Mouse (Mus musculus) ES-E14 (cell line): ENCODE measurements at regions not wholly inside any gene's neighbourhood (a gene's known extent, or its start where the extent isn't known, plus 50 kb on each side); places are given as distances from the start of the nearest gene placed in this dataset.

Source experiments
- DNase-seq: peaks from one replicate; pipeline ENCODE4 v3.0.0-alpha.2; 2013; ENCODE audit warnings: low read depth, low spot score
- H3K27ac ChIP-seq: 2 replicates; pipeline ENCODE4 v1.5.1; 2012; ENCODE audit warnings: low read depth, mild to moderate bottlenecking, low read length, moderate library complexity, mixed read lengths; ENCODE audit not compliant: poor library complexity, insufficient read depth, severe bottlenecking
- H3K36me3 ChIP-seq: 2 replicates; pipeline ENCODE4 v1.6.1; 2012; ENCODE audit warnings: mild to moderate bottlenecking, low read length, moderate library complexity, mixed read lengths; ENCODE audit not compliant: control insufficient read depth, poor library complexity, insufficient read depth, severe bottlenecking
- H3K4me1 ChIP-seq, 2 experiments: fragments of 150-350 bp in 1 of 2; sonication (generic) in 1 of 2; 2 replicates each; pipeline ENCODE4 v1.6.1; 2012; ENCODE audit warnings: low read length in 2 of 2, mild to moderate bottlenecking in 1 of 2, mixed read lengths in 1 of 2; ENCODE audit not compliant: control insufficient read depth in 2 of 2, insufficient read depth in 2 of 2, poor library complexity in 1 of 2
- H3K4me3 ChIP-seq, 2 experiments: fragments of 150-350 bp in 1 of 2; sonication (generic) in 1 of 2; 2 replicates each; pipeline ENCODE4 v1.5.1; 2012; ENCODE audit warnings: low read length in 2 of 2, low read depth in 1 of 2, mild to moderate bottlenecking in 1 of 2, mixed read lengths in 1 of 2; ENCODE audit not compliant: insufficient read depth in 1 of 2, poor library complexity in 1 of 2, severe bottlenecking in 1 of 2
- H3K9ac ChIP-seq: 2 replicates; pipeline ENCODE4 v1.6.1; 2012; ENCODE audit warnings: low read depth, mild to moderate bottlenecking, low read length, mixed read lengths; ENCODE audit not compliant: poor library complexity, insufficient read depth, severe bottlenecking
- H3K9me3 ChIP-seq: fragments of 150-350 bp; sonication (generic); 2 replicates; pipeline ENCODE4 v1.6.1; 2012; ENCODE audit warnings: low read depth, mild to moderate bottlenecking, low read length; ENCODE audit not compliant: control insufficient read depth, insufficient read depth
- CHD2 ChIP-seq: IDR thresholded peaks from 2 replicates; pipeline ENCODE4 v1.6.1; 2014; ENCODE audit warnings: mild to moderate bottlenecking, low read depth, low read length, inconsistent platforms
- HCFC1 ChIP-seq: IDR thresholded peaks from 2 replicates; pipeline ENCODE4 v1.6.1; 2012; ENCODE audit warnings: low read length, inconsistent platforms, borderline replicate concordance; ENCODE audit not compliant: insufficient read depth
- MAFK ChIP-seq: IDR thresholded peaks from 2 replicates; pipeline ENCODE4 v1.6.1; 2014; ENCODE audit warnings: mild to moderate bottlenecking, low read depth, low read length, inconsistent platforms; ENCODE audit not compliant: insufficient read depth
- ZC3H11A ChIP-seq: IDR thresholded peaks from 2 replicates; pipeline ENCODE4 v1.6.1; 2012; ENCODE audit warnings: low read depth, mild to moderate bottlenecking, inconsistent platforms, low read length, borderline replicate concordance
- ZNF384 ChIP-seq: IDR thresholded peaks from 2 replicates; pipeline ENCODE4 v1.6.1; 2012; ENCODE audit warnings: low read depth, low read length, inconsistent platforms
- in situ Hi-C, 2 experiments: fragments of 600-800 bp; cut with MboI; formaldehyde crosslinking; loops; one replicate each; pipeline ENCODE4 v1.15.1; 2025; ENCODE audit warnings: low sequenced_read_pairs in 2 of 2, inconsistent platforms in 1 of 2; ENCODE audit not compliant: unreplicated experiment in 2 of 2

- Histone ChIP-seq H3K9me3 (no peaks in the 10 kb centered on the region), H3K9ac (no peak overlapping the region), H3K4me1 (no peaks in the 10 kb centered on the region), H3K4me3 (no peak overlapping the region), H3K27ac (no peak overlapping the region), H3K36me3 (no peaks in the 10 kb centered on the region)
- TF ChIP-seq ZC3H11A (no peak), ZNF384 (no peak), HCFC1 (no peak), CHD2 (no peak), MAFK (no peak)
- DNase-seq: no peak
- in situ Hi-C loops: no loop called here
Observed at GRCm38 (mm10) chr13:70336069-70336468, 301.4 kb downstream of the Ice1 start.

GRCm38 (mm10) chr13:70340437-70340836 lies 297.0 kb downstream of the Ice1 start:
- in situ Hi-C loops: no loop called here
- Histone ChIP-seq H3K27ac (no peak overlapping the region), H3K4me3 (no peak overlapping the region), H3K4me1 (no peaks in the 10 kb centered on the region), H3K9me3 (no peaks in the 10 kb centered on the region), H3K36me3 (no peaks in the 10 kb centered on the region), H3K9ac (no peak overlapping the region)
- TF ChIP-seq CHD2 (no peak), HCFC1 (no peak), ZNF384 (no peak), ZC3H11A (no peak), MAFK (no peak)
- no peak for DNase-seq

GRCm38 (mm10) chr13:70343191-70343734 lies 294.2 kb downstream of the Ice1 start:
- no peak for DNase-seq
- TF ChIP-seq MAFK: no peak
- no peak for TF ChIP-seq CHD2
- no peak for TF ChIP-seq ZNF384
- TF ChIP-seq HCFC1: no peak
- TF ChIP-seq ZC3H11A: no peak

GRCm38 (mm10) chr13:70343911-70344310 lies 293.5 kb downstream of the Ice1 start:
- in situ Hi-C loops: no loop called here
- no peaks in the 10 kb centered on the region for H3K36me3 ChIP-seq
- no peaks in the 10 kb centered on the region for H3K4me1 ChIP-seq
- no peak overlapping the region for H3K4me3 ChIP-seq
- no peak overlapping the region for H3K27ac ChIP-seq
- DNase-seq: no peak
- no peaks in the 10 kb centered on the region for H3K9me3 ChIP-seq
- H3K9ac ChIP-seq: no peak overlapping the region
- no peak for TF ChIP-seq HCFC1
- no peak for TF ChIP-seq ZNF384

More at GRCm38 (mm10) chr13:70343191-70343734, 294.2 kb downstream of the Ice1 start:
- no peak overlapping the region for H3K4me3 ChIP-seq
- H3K36me3 ChIP-seq: no peaks in the 10 kb centered on the region
- no peak overlapping the region for H3K27ac ChIP-seq
- no peaks in the 10 kb centered on the region for H3K4me1 ChIP-seq
- no peak overlapping the region for H3K9ac ChIP-seq
- in situ Hi-C loops: no loop called here
- H3K9me3 ChIP-seq: no peaks in the 10 kb centered on the region

- no peak overlapping the region for H3K27ac ChIP-seq
- H3K9me3 ChIP-seq: no peaks in the 10 kb centered on the region
- DNase-seq: no peak
- no peaks in the 10 kb centered on the region for H3K36me3 ChIP-seq
- no peak overlapping the region for H3K4me3 ChIP-seq
- no peaks in the 10 kb centered on the region for H3K4me1 ChIP-seq
- TF ChIP-seq MAFK (no peak), CHD2 (no peak), ZNF384 (no peak), HCFC1 (no peak), ZC3H11A (no peak)
- no peak overlapping the region for H3K9ac ChIP-seq
- in situ Hi-C loops: no loop called here
Observed at GRCm38 (mm10) chr13:70344311-70344710, 293.1 kb downstream of the Ice1 start.
